Mouse (Mus musculus) activated CD4-positive, CD25-positive, alpha-beta regulatory T cell, adult 4 months (primary cell): ENCODE results near the gene Borcs5. TPM values are rescaled to one million over a fixed set of nuclear protein-coding genes. Genes with fewer than 3 reads are reported as not detected.
A peak's percentile ranks its signal among the peaks of the same experiment; 100 is the strongest.

Experiments
- ATAC-seq: one replicate; pipeline ENCODE4 v1.8.0; 2017
- polyA plus RNA-seq, 2 experiments: library from polyadenylated mRNA; unstranded; fragments of 100-300 nt; shearing (Covaris generic); gene quantifications; one replicate each; pipeline ENCODE4 v1.2.1; 2017

The Borcs5 gene
- polyA plus RNA-seq, 2 experiments from 2014 or later, result 10.8 to 15.5 TPM

- no peak for ATAC-seq
These were observed 8.9 kb upstream of the Borcs5 start for GRCm38 (mm10) chr6:134630447-134630846.

- peak; percentile 87 for ATAC-seq
These were observed 7.2 kb upstream of the Borcs5 start, which contains the start of gene Mansc1 for GRCm38 (mm10) chr6:134631947-134632687. TSS of gene Mansc1 (minus strand) at chr6:134632488.

- no peak for ATAC-seq
These were observed 6.6 kb upstream of the Borcs5 start for GRCm38 (mm10) chr6:134632756-134633155.

- no peak for ATAC-seq
These were observed 5.8 kb upstream of the Borcs5 start for GRCm38 (mm10) chr6:134633553-134633952.

GRCm38 (mm10) chr6:134636476-134636875 is 2.8 kb upstream of the Borcs5 start:
- no peak for ATAC-seq

GRCm38 (mm10) chr6:134639900-134640299 is 590 bp downstream of the Borcs5 start:
- no peak for ATAC-seq

GRCm38 (mm10) chr6:134640485-134641475 is 1.5 kb downstream of the Borcs5 start:
- ATAC-seq, result peak; percentile 99

- no peak for ATAC-seq
These were observed 2.6 kb downstream of the Borcs5 start for GRCm38 (mm10) chr6:134641738-134642446.

- no peak for ATAC-seq
These were observed 4.0 kb downstream of the Borcs5 start for GRCm38 (mm10) chr6:134643296-134643695.

GRCm38 (mm10) chr6:134646835-134647234 is 7.5 kb downstream of the Borcs5 start:
- ATAC-seq, result no peak

GRCm38 (mm10) chr6:134647621-134648020 is 8.3 kb downstream of the Borcs5 start:
- no peak for ATAC-seq

GRCm38 (mm10) chr6:134648356-134648755 is 9.0 kb downstream of the Borcs5 start:
- no peak for ATAC-seq

GRCm38 (mm10) chr6:134656527-134656926 is 17.2 kb downstream of the Borcs5 start:
- no peak for ATAC-seq

- peak; percentile 88 for ATAC-seq
These were observed 20.0 kb downstream of the Borcs5 start for GRCm38 (mm10) chr6:134659108-134659958.

- ATAC-seq, result no peak
These were observed 21.6 kb downstream of the Borcs5 start for GRCm38 (mm10) chr6:134660714-134661406.

GRCm38 (mm10) chr6:134664573-134664972 is 25.3 kb downstream of the Borcs5 start:
- no peak for ATAC-seq

GRCm38 (mm10) chr6:134665817-134666216 is 26.5 kb downstream of the Borcs5 start:
- no peak for ATAC-seq

GRCm38 (mm10) chr6:134668519-134668918 is 29.2 kb downstream of the Borcs5 start:
- ATAC-seq, result no peak

GRCm38 (mm10) chr6:134669179-134669865 is 30.0 kb downstream of the Borcs5 start:
- ATAC-seq, result no peak

GRCm38 (mm10) chr6:134670881-134671411 is 31.6 kb downstream of the Borcs5 start:
- no peak for ATAC-seq
